Mouse (Mus musculus): ENCODE results near the gene Etl4. TPM values are rescaled to one million over a fixed set of nuclear protein-coding genes. Genes with fewer than 3 reads are reported as not detected.
"Not testable (repeated sequence)": the region's sequence is repeated elsewhere in the genome, so short reads cannot be mapped to it uniquely, and the experiment has no call there.

The Etl4 gene
- polyA plus RNA-seq, 2 experiments = 2.2 to 2.3 TPM

DNA sequence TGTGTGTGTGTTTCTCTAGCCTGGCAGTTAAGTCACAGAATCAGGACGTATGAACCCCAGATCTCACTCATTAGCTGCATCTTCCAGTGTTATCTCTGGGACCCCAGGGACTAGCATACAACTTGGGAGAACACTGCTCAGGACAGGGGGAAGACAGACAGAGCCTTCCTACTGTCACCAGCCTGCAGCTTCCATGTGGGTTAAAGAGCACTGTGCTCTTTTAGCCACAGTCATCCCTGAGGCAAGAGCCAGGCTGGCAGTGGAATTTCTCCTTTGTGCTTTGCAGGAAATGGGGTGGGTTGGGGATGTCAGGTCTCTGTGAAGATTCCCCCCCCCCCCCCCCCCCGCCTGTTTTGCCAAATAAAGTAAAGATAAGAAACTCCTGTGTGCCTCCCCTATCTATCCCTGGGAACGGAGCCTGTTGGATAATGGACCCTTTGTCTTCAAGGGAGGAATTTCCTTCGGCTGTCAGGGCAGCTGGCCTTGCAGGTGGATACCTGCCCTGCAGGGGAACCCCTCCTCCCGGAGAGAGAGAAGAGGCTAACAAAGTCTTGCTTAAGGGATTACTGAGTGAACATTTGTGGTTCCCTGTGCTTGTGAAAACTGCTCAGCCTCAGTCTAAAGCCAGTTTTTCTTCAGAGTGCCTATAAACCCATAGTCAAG, 755.9 kb downstream of the Etl4 start:
- no peak for ATAC-seq (ENCODE audit: insufficient read depth)
- WGBS (ENCODE audit: insufficient replicate concordance) = 29% methylated on average over 5 of the region's 5 CpGs

DNA sequence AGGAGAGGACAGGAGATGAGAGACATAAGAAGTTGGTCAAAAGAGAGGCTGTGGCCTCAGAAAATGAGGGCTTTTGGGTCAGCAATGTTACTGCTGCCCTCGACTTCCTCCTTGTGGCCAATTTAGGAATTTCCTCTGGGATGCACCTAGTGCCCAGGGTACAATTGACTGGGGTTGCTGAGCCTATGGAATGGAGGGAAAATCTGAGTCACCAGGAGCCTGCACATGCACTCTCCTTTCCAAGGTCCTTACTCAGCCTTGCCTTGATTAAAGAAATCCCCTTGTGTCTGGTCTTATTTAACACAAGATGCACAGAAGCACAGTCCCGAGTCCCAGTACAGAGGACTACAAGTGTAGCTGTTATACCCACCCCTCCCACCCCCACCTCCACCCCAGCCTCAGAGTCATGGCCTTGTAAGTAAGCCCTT, 756.5 kb downstream of the Etl4 start:
- no peaks in the 10 kb centered on the region for H3K4me1 ChIP-seq (replicated peaks; ENCODE audit: control insufficient read depth in 2 of 2, insufficient read depth in 2 of 2, low read length in 1 of 2)
- WGBS (ENCODE audit: insufficient replicate concordance) = 34% methylated on average over 2 of the region's 2 CpGs
- no peaks in the 10 kb centered on the region for H3K9me3 ChIP-seq (ENCODE audit: control insufficient read depth, low read length)
- no peak overlapping the region for H3K4me3 ChIP-seq (ENCODE audit: insufficient read depth in 1 of 2, low read depth in 2 of 2, low read length in 2 of 2)
- H3K27me3 ChIP-seq (ENCODE audit: control insufficient read depth, insufficient read depth, low read length) = no peaks in the 10 kb centered on the region
- TF ChIP-seq EP300 (IDR thresholded peaks at IDR 0.05; ENCODE audit: low read depth) (no peak), CTCF (IDR thresholded peaks at IDR 0.05; ENCODE audit: low read depth) (peak; percentile 55)
- no peak for DNase-seq (ENCODE audit: low read depth in 3 of 3, low spot score in 3 of 3)
- no peak for ATAC-seq (ENCODE audit: insufficient read depth)
- no peaks in the 10 kb centered on the region for H3K36me3 ChIP-seq (replicated peaks; ENCODE audit: control insufficient read depth, insufficient read depth, low read depth)
- no peak overlapping the region for H3K9ac ChIP-seq (replicated peaks)
- H3K27ac ChIP-seq = no peak overlapping the region
- no peak overlapping the region for H3K4me2 ChIP-seq (ENCODE audit: low read depth)

More for the DNA sequence above, 755.9 kb downstream of the Etl4 start:
- no peak for TF ChIP-seq CTCF (IDR thresholded peaks at IDR 0.05; ENCODE audit: low read depth)
- TF ChIP-seq EP300 (IDR thresholded peaks at IDR 0.05; ENCODE audit: low read depth) = no peak
- Histone ChIP-seq H3K4me1 (replicated peaks; ENCODE audit: control insufficient read depth in 2 of 2, insufficient read depth in 2 of 2, low read length in 1 of 2) (no peaks in the 10 kb centered on the region), H3K9ac (replicated peaks) (no peak overlapping the region), H3K27ac (no peak overlapping the region), H3K4me2 (ENCODE audit: low read depth) (no peak overlapping the region), H3K27me3 (ENCODE audit: control insufficient read depth, insufficient read depth, low read length) (no peaks in the 10 kb centered on the region), H3K36me3 (replicated peaks; ENCODE audit: control insufficient read depth, insufficient read depth, low read depth) (no peaks in the 10 kb centered on the region), H3K4me3 (ENCODE audit: insufficient read depth in 1 of 2, low read depth in 2 of 2, low read length in 2 of 2) (no peak overlapping the region), H3K9me3 (ENCODE audit: control insufficient read depth, low read length) (no peaks in the 10 kb centered on the region)
- no peak for DNase-seq (ENCODE audit: low read depth in 3 of 3, low spot score in 3 of 3)

DNA sequence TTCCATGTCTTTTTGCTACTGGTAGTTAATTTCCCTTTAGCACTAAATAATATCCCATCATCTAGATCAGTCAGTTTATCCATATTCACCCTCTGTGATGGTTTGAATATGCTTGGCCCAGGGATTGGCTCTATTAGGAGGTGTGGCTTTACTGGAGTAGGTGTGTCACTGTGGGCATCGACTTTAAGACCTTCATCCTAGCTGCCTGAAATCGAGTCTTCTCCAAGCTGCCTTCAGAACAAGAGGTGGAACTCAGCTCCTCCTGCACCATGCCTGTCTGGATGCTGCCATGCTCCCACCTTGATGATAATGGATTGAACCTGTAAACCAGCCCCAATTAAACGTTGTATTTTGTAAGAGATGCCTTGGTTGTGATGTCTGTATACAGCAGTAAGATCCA, 758.3 kb downstream of the Etl4 start:
- H3K36me3 ChIP-seq (replicated peaks; ENCODE audit: control insufficient read depth, insufficient read depth, low read depth) = no peaks in the 10 kb centered on the region
- ATAC-seq (ENCODE audit: insufficient read depth) = no peak
- no peaks in the 10 kb centered on the region for H3K27me3 ChIP-seq (ENCODE audit: control insufficient read depth, insufficient read depth, low read length)
- no peak for DNase-seq (ENCODE audit: low read depth in 3 of 3, low spot score in 3 of 3)
- no peaks in the 10 kb centered on the region for H3K9me3 ChIP-seq (ENCODE audit: control insufficient read depth, low read length)
- H3K9ac ChIP-seq (replicated peaks) = no peak overlapping the region
- H3K4me3 ChIP-seq (ENCODE audit: insufficient read depth in 1 of 2, low read depth in 2 of 2, low read length in 2 of 2) = no peak overlapping the region
- no peak overlapping the region for H3K4me2 ChIP-seq (ENCODE audit: low read depth)
- 51% methylated on average over 3 of the region's 3 CpGs for WGBS (ENCODE audit: insufficient replicate concordance)
- TF ChIP-seq CTCF (IDR thresholded peaks at IDR 0.05; ENCODE audit: low read depth) (no peak), EP300 (IDR thresholded peaks at IDR 0.05; ENCODE audit: low read depth) (no peak)
- no peak overlapping the region for H3K27ac ChIP-seq
- H3K4me1 ChIP-seq (replicated peaks; ENCODE audit: control insufficient read depth in 2 of 2, insufficient read depth in 2 of 2, low read length in 1 of 2) = no peaks in the 10 kb centered on the region

DNA sequence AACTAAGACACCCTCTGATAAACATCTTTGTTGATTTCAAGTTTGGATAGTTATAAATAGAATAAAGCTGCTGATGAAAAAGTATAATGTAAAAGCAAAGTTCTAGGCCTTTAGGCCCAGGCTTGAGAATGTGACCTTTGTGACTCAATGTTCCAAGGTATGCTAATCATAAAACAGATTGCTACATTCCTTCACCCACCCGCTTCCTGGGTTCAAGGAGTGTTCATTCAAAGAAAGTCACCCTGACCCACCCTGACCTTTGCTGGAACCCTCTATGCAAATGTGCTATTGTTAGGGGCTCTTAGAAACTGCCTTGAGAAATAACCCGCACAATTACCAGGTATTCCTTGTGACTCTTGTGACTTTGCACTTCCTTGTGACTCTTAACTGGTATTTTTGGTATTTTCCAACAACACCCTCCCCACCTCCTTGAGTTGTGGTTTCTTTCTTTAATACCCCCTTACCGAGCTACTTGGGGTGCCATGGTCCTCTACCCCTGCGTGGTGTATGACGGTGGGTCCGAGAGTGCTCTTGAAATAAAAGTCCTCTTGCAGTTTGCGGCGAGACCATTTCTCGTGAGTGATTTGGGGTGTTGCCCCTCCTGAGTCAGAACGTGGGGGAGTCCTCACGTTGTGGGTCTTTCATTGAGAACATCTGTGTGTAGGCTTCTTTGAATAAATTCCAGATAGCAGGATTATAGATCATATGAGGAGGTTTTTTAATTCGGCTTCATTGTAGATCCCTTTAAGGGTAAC, 758.9 kb downstream of the Etl4 start:
- not testable (repeated sequence) for H3K27ac ChIP-seq; H3K9ac ChIP-seq (replicated peaks); H3K9me3 ChIP-seq (ENCODE audit: control insufficient read depth, low read length); H3K36me3 ChIP-seq (replicated peaks; ENCODE audit: control insufficient read depth, insufficient read depth, low read depth); H3K4me1 ChIP-seq (replicated peaks; ENCODE audit: control insufficient read depth in 2 of 2, insufficient read depth in 2 of 2, low read length in 1 of 2); H3K4me2 ChIP-seq (ENCODE audit: low read depth); H3K4me3 ChIP-seq (ENCODE audit: insufficient read depth in 1 of 2, low read depth in 2 of 2, low read length in 2 of 2); H3K27me3 ChIP-seq (ENCODE audit: control insufficient read depth, insufficient read depth, low read length); DNase-seq (ENCODE audit: low read depth in 3 of 3, low spot score in 3 of 3); ATAC-seq (ENCODE audit: insufficient read depth)
- 70% methylated on average over 12 of the region's 12 CpGs for WGBS (ENCODE audit: insufficient replicate concordance)

DNA sequence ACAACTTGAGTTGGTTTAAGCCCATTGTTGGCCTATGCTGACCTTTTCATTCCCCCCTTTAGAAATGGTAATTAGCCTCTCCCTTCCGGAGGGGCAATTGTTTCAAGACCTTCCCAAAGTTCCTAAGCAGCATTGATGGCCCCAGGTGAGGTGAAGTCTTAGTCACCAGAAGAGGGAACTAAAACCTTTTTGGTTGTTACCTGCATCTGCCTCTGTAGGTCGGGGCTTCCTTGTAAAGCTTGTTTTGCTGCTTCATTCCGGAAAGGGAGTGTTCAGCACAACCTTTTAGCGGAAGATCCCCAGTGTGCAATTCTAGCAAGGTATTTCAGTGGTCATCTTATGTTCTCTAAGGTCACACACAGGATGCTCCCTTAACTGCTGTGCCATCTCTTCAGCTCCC, 759.8 kb downstream of the Etl4 start:
- H3K27ac ChIP-seq = no peak overlapping the region
- TF ChIP-seq CTCF (IDR thresholded peaks at IDR 0.05; ENCODE audit: low read depth) (no peak), EP300 (IDR thresholded peaks at IDR 0.05; ENCODE audit: low read depth) (no peak)
- no peak overlapping the region for H3K4me3 ChIP-seq (ENCODE audit: insufficient read depth in 1 of 2, low read depth in 2 of 2, low read length in 2 of 2)
- no peaks in the 10 kb centered on the region for H3K4me1 ChIP-seq (replicated peaks; ENCODE audit: control insufficient read depth in 2 of 2, insufficient read depth in 2 of 2, low read length in 1 of 2)
- H3K9me3 ChIP-seq (ENCODE audit: control insufficient read depth, low read length) = no peaks in the 10 kb centered on the region
- no peak overlapping the region for H3K9ac ChIP-seq (replicated peaks)
- no peak for DNase-seq (ENCODE audit: low read depth in 3 of 3, low spot score in 3 of 3)
- no peaks in the 10 kb centered on the region for H3K27me3 ChIP-seq (ENCODE audit: control insufficient read depth, insufficient read depth, low read length)
- no peak for ATAC-seq (ENCODE audit: insufficient read depth)
- H3K36me3 ChIP-seq (replicated peaks; ENCODE audit: control insufficient read depth, insufficient read depth, low read depth) = no peaks in the 10 kb centered on the region
- no peak overlapping the region for H3K4me2 ChIP-seq (ENCODE audit: low read depth)
- 62% methylated on average over 4 of the region's 4 CpGs for WGBS (ENCODE audit: insufficient replicate concordance)

Measured in liver, embryonic 14.5 days (tissue).